Mouse (Mus musculus) midbrain, embryonic 12.5 days (tissue): ENCODE results near the gene Smyd4. TPM values are rescaled to one million over a fixed set of nuclear protein-coding genes. Genes with fewer than 3 reads are reported as not detected.
"Not testable (repeated sequence)": the region's sequence is repeated elsewhere in the genome, so short reads cannot be mapped to it uniquely, and the experiment has no call there.

Experiments
- ATAC-seq: fragments of 200-750 bp; cut with Nextera tagmentation; 2 replicates; pipeline ENCODE4 v1.8.0; 2017; ENCODE audit warnings: low read depth, moderate TSS enrichment, moderate library complexity; ENCODE audit not compliant: low FRiP score
- H3K27ac ChIP-seq: fragments of 300-500 bp; sonication (generic); replicated peaks from 2 replicates; pipeline ENCODE4 v1.5.1; 2016; ENCODE audit warnings: mild to moderate bottlenecking
- H3K27me3 ChIP-seq: fragments of 300-500 bp; sonication (generic); 2 replicates; pipeline ENCODE4 v1.6.1; 2016; ENCODE audit warnings: mild to moderate bottlenecking
- H3K36me3 ChIP-seq: fragments of 300-500 bp; sonication (generic); 2 replicates; pipeline ENCODE4 v1.6.1; 2016
- H3K4me1 ChIP-seq: fragments of 300-500 bp; sonication (generic); 2 replicates; pipeline ENCODE4 v1.6.1; 2016
- H3K4me2 ChIP-seq: fragments of 300-500 bp; sonication (generic); replicated peaks from 2 replicates; pipeline ENCODE4 v1.6.1; 2016; ENCODE audit warnings: mild to moderate bottlenecking, moderate library complexity
- H3K4me3 ChIP-seq: fragments of 300-500 bp; sonication (generic); 2 replicates; pipeline ENCODE4 v1.5.1; 2016; ENCODE audit warnings: mild to moderate bottlenecking
- H3K9ac ChIP-seq: fragments of 300-500 bp; sonication (generic); replicated peaks from 2 replicates; pipeline ENCODE4 v1.6.1; 2016; ENCODE audit warnings: mild to moderate bottlenecking, moderate library complexity
- H3K9me3 ChIP-seq: fragments of 300-500 bp; sonication (generic); 2 replicates; pipeline ENCODE4 v1.6.1; 2016; ENCODE audit warnings: mild to moderate bottlenecking
- WGBS: fragments of 180-500 bp; shearing (Covaris S2); methylation state at CpG from one replicate; pipeline ENCODE4 v1.1.7; 2016; 5-methylcytosine and 5-hydroxymethylcytosine counted together
- polyA plus RNA-seq: library from polyadenylated mRNA; unstranded; fragments of >200 nt; fragmentation: Nextera tagmentation; extraction: Ambion mirVana; gene quantifications from 2 replicates; pipeline ENCODE4 v1.2.1, GENCODE M21; 2016

Gene Smyd4
- polyA plus RNA-seq, 1 experiment from 2014 or later: 16.3 TPM

- Histone ChIP-seq H3K36me3 (no peaks in the 10 kb centered on the region), H3K9me3 (no peaks in the 10 kb centered on the region), H3K4me1 (peaks cover 20% of the 10 kb centered on the region), H3K27me3 (no peaks in the 10 kb centered on the region), H3K4me3 (peak overlapping the region; percentile 75), H3K27ac (no peak overlapping the region), H3K9ac (peak overlapping the region; percentile 75), H3K4me2 (peak overlapping the region; percentile 95)
- ATAC-seq: no peak
- WGBS: 2% methylated on average over 10 of the region's 10 CpGs
Measured at GRCm38 (mm10) chr11:75347596-75347995, 637 bp upstream of the Smyd4 start.

- Histone ChIP-seq H3K36me3 (no peaks in the 10 kb centered on the region), H3K27me3 (no peaks in the 10 kb centered on the region), H3K4me3 (peak overlapping the region; percentile 75), H3K9ac (peak overlapping the region; percentile 75), H3K9me3 (no peaks in the 10 kb centered on the region), H3K27ac (0 out of 2 replicates have a peak overlapping the region, but pooled peaks have one; percentile 25), H3K4me1 (peaks cover 20% of the 10 kb centered on the region), H3K4me2 (peak overlapping the region; percentile 95)
- ATAC-seq: no peak
- 51% methylated on average over 10 of the region's 10 CpGs for WGBS
Measured at GRCm38 (mm10) chr11:75348890-75349261, 643 bp downstream of the Smyd4 start.

- Histone ChIP-seq H3K9ac (no peak overlapping the region), H3K27me3 (no peaks in the 10 kb centered on the region), H3K4me3 (no peak overlapping the region), H3K4me1 (peaks cover 19% of the 10 kb centered on the region), H3K27ac (no peak overlapping the region), H3K9me3 (no peaks in the 10 kb centered on the region), H3K36me3 (no peaks in the 10 kb centered on the region), H3K4me2 (no peak overlapping the region)
- ATAC-seq: no peak
Measured at GRCm38 (mm10) chr11:75351225-75351624, 3.0 kb downstream of the Smyd4 start.

GRCm38 (mm10) chr11:75355475-75355874, 7.2 kb downstream of the Smyd4 start:
- 97% methylated on average over 1 of the region's 1 CpGs for WGBS
- no peaks in the 10 kb centered on the region for H3K27me3 ChIP-seq
- no peak overlapping the region for H3K4me3 ChIP-seq
- H3K9me3 ChIP-seq: no peaks in the 10 kb centered on the region
- H3K36me3 ChIP-seq: no peaks in the 10 kb centered on the region
- no peaks in the 10 kb centered on the region for H3K4me1 ChIP-seq
- H3K27ac ChIP-seq: no peak overlapping the region
- H3K9ac ChIP-seq: no peak overlapping the region
- H3K4me2 ChIP-seq: no peak overlapping the region
- ATAC-seq: no peak

- H3K27me3 ChIP-seq: no peaks in the 10 kb centered on the region
- no peak overlapping the region for H3K4me2 ChIP-seq
- H3K27ac ChIP-seq: no peak overlapping the region
- H3K4me1 ChIP-seq: no peaks in the 10 kb centered on the region
- H3K4me3 ChIP-seq: no peak overlapping the region
- H3K36me3 ChIP-seq: no peaks in the 10 kb centered on the region
- ATAC-seq: no peak
- no peaks in the 10 kb centered on the region for H3K9me3 ChIP-seq
- H3K9ac ChIP-seq: no peak overlapping the region
- 90% methylated on average over 1 of the region's 1 CpGs for WGBS
Measured at GRCm38 (mm10) chr11:75377125-75377524, 28.9 kb downstream of the Smyd4 start.

- not testable (repeated sequence) for ATAC-seq, H3K4me3 ChIP-seq, H3K27me3 ChIP-seq, H3K4me1 ChIP-seq, H3K27ac ChIP-seq, H3K9me3 ChIP-seq, H3K4me2 ChIP-seq, H3K36me3 ChIP-seq, H3K9ac ChIP-seq
- 88% methylated on average over 2 of the region's 2 CpGs for WGBS
Measured at GRCm38 (mm10) chr11:75378786-75379185, 30.6 kb downstream of the Smyd4 start.

- not testable (repeated sequence) for H3K4me2 ChIP-seq, H3K27me3 ChIP-seq, ATAC-seq, H3K36me3 ChIP-seq, H3K4me1 ChIP-seq, H3K4me3 ChIP-seq, H3K27ac ChIP-seq, H3K9me3 ChIP-seq, H3K9ac ChIP-seq
- WGBS: 54% methylated on average over 3 of the region's 3 CpGs
Measured at GRCm38 (mm10) chr11:75383529-75383928, 35.3 kb downstream of the Smyd4 start.

- Histone ChIP-seq H3K27ac (no peak overlapping the region), H3K9ac (no peak overlapping the region), H3K4me1 (no peaks in the 10 kb centered on the region), H3K4me3 (no peak overlapping the region), H3K36me3 (no peaks in the 10 kb centered on the region), H3K9me3 (no peaks in the 10 kb centered on the region), H3K4me2 (no peak overlapping the region), H3K27me3 (no peaks in the 10 kb centered on the region)
- 90% methylated on average over 1 of the region's 1 CpGs for WGBS
- no peak for ATAC-seq
Measured at GRCm38 (mm10) chr11:75395611-75396010, 47.4 kb downstream of the Smyd4 start.

- Histone ChIP-seq H3K36me3 (no peaks in the 10 kb centered on the region), H3K27me3 (no peaks in the 10 kb centered on the region), H3K9me3 (no peaks in the 10 kb centered on the region), H3K9ac (no peak overlapping the region), H3K27ac (no peak overlapping the region), H3K4me1 (no peaks in the 10 kb centered on the region), H3K4me2 (no peak overlapping the region), H3K4me3 (no peak overlapping the region)
- 85% methylated on average over 7 of the region's 7 CpGs for WGBS
- no peak for ATAC-seq
Measured at GRCm38 (mm10) chr11:75397452-75397851, 49.2 kb downstream of the Smyd4 start.

GRCm38 (mm10) chr11:75399411-75399841, 51.2 kb downstream of the Smyd4 start:
- H3K9ac ChIP-seq: no peak overlapping the region
- 88% methylated on average over 11 of the region's 11 CpGs for WGBS

GRCm38 (mm10) chr11:75400099-75400498, 51.9 kb downstream of the Smyd4 start:
- H3K27ac ChIP-seq: no peak overlapping the region

More at GRCm38 (mm10) chr11:75399411-75399841, 51.2 kb downstream of the Smyd4 start:
- H3K4me3 ChIP-seq: no peak overlapping the region
- H3K27ac ChIP-seq: no peak overlapping the region
- H3K36me3 ChIP-seq: no peaks in the 10 kb centered on the region
- H3K4me2 ChIP-seq: no peak overlapping the region
- H3K9me3 ChIP-seq: no peaks in the 10 kb centered on the region
- H3K4me1 ChIP-seq: no peaks in the 10 kb centered on the region
- H3K27me3 ChIP-seq: no peaks in the 10 kb centered on the region
- no peak for ATAC-seq

GRCm38 (mm10) chr11:75402271-75402690, 54.0 kb downstream of the Smyd4 start:
- H3K4me1 ChIP-seq: no peaks in the 10 kb centered on the region
- H3K27me3 ChIP-seq: no peaks in the 10 kb centered on the region
- H3K9me3 ChIP-seq: no peaks in the 10 kb centered on the region
- H3K9ac ChIP-seq: no peak overlapping the region
- no peak for ATAC-seq
- no peak overlapping the region for H3K27ac ChIP-seq
- 60% methylated on average over 5 of the region's 5 CpGs for WGBS
- H3K4me2 ChIP-seq: no peak overlapping the region
- no peaks in the 10 kb centered on the region for H3K36me3 ChIP-seq
- H3K4me3 ChIP-seq: no peak overlapping the region

More at GRCm38 (mm10) chr11:75400099-75400498, 51.9 kb downstream of the Smyd4 start:
- Histone ChIP-seq H3K4me3 (no peak overlapping the region), H3K9ac (no peak overlapping the region), H3K27me3 (no peaks in the 10 kb centered on the region), H3K4me2 (no peak overlapping the region), H3K4me1 (no peaks in the 10 kb centered on the region), H3K36me3 (no peaks in the 10 kb centered on the region), H3K9me3 (no peaks in the 10 kb centered on the region)
- ATAC-seq: no peak
- WGBS: 58% methylated on average over 9 of the region's 9 CpGs

GRCm38 (mm10) chr11:75403301-75404052, 55.2 kb downstream of the Smyd4 start:
- 70% methylated on average over 6 of the region's 6 CpGs for WGBS
- H3K27me3 ChIP-seq: no peaks in the 10 kb centered on the region
- H3K4me2 ChIP-seq: no peak overlapping the region
- H3K27ac ChIP-seq: no peak overlapping the region
- H3K4me1 ChIP-seq: no peaks in the 10 kb centered on the region
- H3K36me3 ChIP-seq: no peaks in the 10 kb centered on the region
- H3K9ac ChIP-seq: no peak overlapping the region
- no peak for ATAC-seq
- no peak overlapping the region for H3K4me3 ChIP-seq
- no peaks in the 10 kb centered on the region for H3K9me3 ChIP-seq
